Mouse (Mus musculus) spleen, adult 12 weeks (tissue): ENCODE measurements around the gene Gm29106.
"Not testable (repeated sequence)": the region's sequence is repeated elsewhere in the genome, so short reads cannot be mapped to it uniquely, and the experiment has no call there.

ENCODE experiments used
- DNase-seq: peaks from one replicate; pipeline ENCODE4 v3.0.0; 2022; ENCODE audit warnings: low spot score

Gene Gm29106

DNA sequence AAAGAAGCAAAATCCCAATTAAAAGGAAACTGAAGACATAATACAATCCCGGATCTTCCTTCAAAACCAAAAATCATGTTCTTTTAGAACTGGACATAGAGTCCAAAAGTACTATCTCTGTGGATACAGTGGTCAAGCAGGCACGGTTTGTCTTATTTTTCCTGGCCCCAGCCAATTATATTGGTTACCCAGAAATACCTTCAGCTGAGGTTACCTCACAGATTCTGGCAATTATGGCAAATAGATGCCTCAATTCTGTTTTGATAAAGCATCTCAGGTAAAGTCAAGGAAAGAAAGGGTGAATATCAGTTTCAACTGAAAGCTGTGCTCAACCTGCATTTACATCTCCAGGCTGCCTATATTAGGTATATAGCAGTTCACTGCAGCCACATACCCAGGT is at the start of gene Gm29106:
Gene Gm29106 (plus strand): TSS at position 301 of the 400 bp plus-strand sequence.
- not testable (repeated sequence) for DNase-seq

GRCm38 (mm10) chr1:118228540-118228939 is 52.2 kb downstream of the Gm29106 start:
- DNase-seq, result no peak

DNA sequence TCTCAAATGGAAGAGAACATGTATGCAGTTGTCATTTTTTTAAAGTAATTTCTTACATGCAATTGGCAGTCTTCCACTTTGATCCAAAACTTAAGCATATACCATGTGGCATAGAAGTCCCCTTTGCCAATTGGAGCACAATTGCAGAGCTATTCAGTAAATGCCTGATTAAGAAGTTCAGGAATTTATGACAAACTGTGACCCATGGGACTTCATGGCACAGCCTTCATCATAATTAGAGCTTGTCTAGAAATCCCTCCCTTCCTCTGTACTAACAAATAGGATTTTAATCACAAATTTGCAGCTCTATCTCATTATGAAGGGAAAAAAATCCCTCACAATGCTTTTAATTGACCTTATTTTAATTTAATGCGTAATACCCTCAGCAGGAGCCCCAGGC is 59.7 kb downstream of the Gm29106 start:
- DNase-seq, result no peak
